Mouse (Mus musculus) CH12.LX (cell line): ENCODE results near the gene Rbm19. TPM values are rescaled to one million over a fixed set of nuclear protein-coding genes. Genes with fewer than 3 reads are reported as not detected.

Experiments
- DNase-seq: peaks from one replicate; pipeline ENCODE4 v3.0.0-alpha.2; 2013; ENCODE audit errors: extremely low read depth
- H3K27ac ChIP-seq: 2 replicates; pipeline ENCODE4 v1.5.1; 2012; ENCODE audit warnings: low read depth, mild to moderate bottlenecking, control low read depth, moderate library complexity; ENCODE audit not compliant: insufficient read depth
- H3K27me3 ChIP-seq: replicated peaks from 2 replicates; pipeline ENCODE3; 2012; ENCODE audit warnings: inconsistent platforms
- H3K36me3 ChIP-seq, 2 experiments: replicated peaks in 1 of 2; 2 replicates each; pipeline versions ENCODE3 to v1.6.1; 2012; ENCODE audit warnings: inconsistent platforms in 1 of 2, low read length in 1 of 2, mild to moderate bottlenecking in 1 of 2, mixed read lengths in 1 of 2, moderate library complexity in 1 of 2; ENCODE audit not compliant: control insufficient read depth in 1 of 2, insufficient read depth in 1 of 2
- H3K4me1 ChIP-seq, 2 experiments: 2 replicates each; pipeline ENCODE4 v1.6.1; 2012; ENCODE audit warnings: inconsistent platforms in 1 of 2, moderate library complexity in 1 of 2; ENCODE audit not compliant: insufficient read depth in 2 of 2, control insufficient read depth in 1 of 2
- H3K4me2 ChIP-seq: 2 replicates; pipeline ENCODE4 v1.6.1; 2012; ENCODE audit warnings: low read depth, mild to moderate bottlenecking, control low read depth; ENCODE audit not compliant: poor library complexity, insufficient read depth, severe bottlenecking
- H3K4me3 ChIP-seq, 3 experiments: fragments of 150-350 bp in 1 of 3; sonication (generic) in 1 of 3; replicated peaks in 1 of 3; 2 replicates each; pipeline versions ENCODE3 to v1.5.1; 2011 to 2012; ENCODE audit warnings: low read depth in 2 of 3, low read length in 2 of 3, mild to moderate bottlenecking in 2 of 3, moderate library complexity in 2 of 3, control low read depth in 1 of 3, improper control_type of control experiment in 1 of 3, inconsistent platforms in 1 of 3, mixed read lengths in 1 of 3; ENCODE audit not compliant: poor library complexity in 1 of 3
- H3K79me2 ChIP-seq: replicated peaks from 2 replicates; pipeline ENCODE4 v1.6.1; 2012; ENCODE audit warnings: mild to moderate bottlenecking, moderate library complexity; ENCODE audit not compliant: control insufficient read depth, poor library complexity, insufficient read depth, severe bottlenecking; ENCODE audit errors: extremely low read depth
- H3K9ac ChIP-seq: 2 replicates; pipeline ENCODE4 v1.6.1; 2012; ENCODE audit warnings: low read depth, mild to moderate bottlenecking, control low read depth, moderate library complexity; ENCODE audit not compliant: insufficient read depth
- H3K9me3 ChIP-seq: replicated peaks from 2 replicates; pipeline ENCODE3; 2012; ENCODE audit warnings: low read length, inconsistent platforms, mixed read lengths
- BHLHE40 ChIP-seq: IDR thresholded peaks from 2 replicates; pipeline ENCODE4 v1.6.1; 2011; ENCODE audit warnings: mild to moderate bottlenecking, low read depth, low read length, improper control_type of control experiment
- CHD1 ChIP-seq: IDR thresholded peaks from 2 replicates; pipeline ENCODE4 v1.6.1; 2012; ENCODE audit warnings: low read depth, low read length, improper control_type of control experiment, inconsistent platforms
- CTCF ChIP-seq, 2 experiments: IDR thresholded peaks in 1 of 2; conservative IDR thresholded peaks in 1 of 2; 2 replicates each; pipeline ENCODE4 v1.5.1; 2011 to 2012; ENCODE audit warnings: low read depth in 2 of 2, low read length in 2 of 2, improper control_type of control experiment in 1 of 2, inconsistent platforms in 1 of 2, mild to moderate bottlenecking in 1 of 2, moderate library complexity in 1 of 2
- E2F4 ChIP-seq: IDR thresholded peaks from 2 replicates; pipeline ENCODE4 v1.6.1; 2011; ENCODE audit warnings: low read depth, low read length, improper control_type of control experiment; ENCODE audit not compliant: insufficient replicate concordance
- ELF1 ChIP-seq: IDR thresholded peaks from 2 replicates; pipeline ENCODE4 v1.6.1; 2014; ENCODE audit warnings: low read depth, mild to moderate bottlenecking, inconsistent platforms, low read length, improper control_type of control experiment
- ETS1 ChIP-seq: conservative IDR thresholded peaks from 2 replicates; pipeline ENCODE4 v1.6.1; 2012; ENCODE audit warnings: low read depth, mild to moderate bottlenecking, inconsistent platforms, low read length, improper control_type of control experiment, moderate library complexity
- GABPA ChIP-seq: IDR thresholded peaks from 2 replicates; pipeline ENCODE4 v1.6.1; 2012; ENCODE audit warnings: low read depth, low read length, improper control_type of control experiment, inconsistent platforms; ENCODE audit not compliant: insufficient replicate concordance
- HCFC1 ChIP-seq: IDR thresholded peaks from 2 replicates; pipeline ENCODE4 v1.6.1; 2012; ENCODE audit warnings: low read depth, mild to moderate bottlenecking, inconsistent platforms, low read length, improper control_type of control experiment
- IRF4 ChIP-seq: IDR thresholded peaks from 2 replicates; pipeline ENCODE4 v1.6.1; 2014; ENCODE audit warnings: low read depth, mild to moderate bottlenecking, inconsistent platforms, low read length, improper control_type of control experiment
- JUN ChIP-seq: IDR thresholded peaks from 2 replicates; pipeline ENCODE4 v1.6.1; 2011; ENCODE audit warnings: low read depth, mild to moderate bottlenecking, low read length, improper control_type of control experiment, moderate library complexity; ENCODE audit not compliant: insufficient read depth
- MAFK ChIP-seq: IDR thresholded peaks from 2 replicates; pipeline ENCODE4 v1.6.1; 2011; ENCODE audit warnings: low read length, improper control_type of control experiment; ENCODE audit not compliant: insufficient replicate concordance
- MAX ChIP-seq: IDR thresholded peaks from 2 replicates; pipeline ENCODE4 v1.6.1; 2011; ENCODE audit warnings: low read length, improper control_type of control experiment
- MAZ ChIP-seq: IDR thresholded peaks from 2 replicates; pipeline ENCODE4 v1.6.1; 2012; ENCODE audit warnings: low read depth, mild to moderate bottlenecking, inconsistent platforms, low read length, improper control_type of control experiment, moderate library complexity
- MEF2A ChIP-seq: IDR thresholded peaks from 2 replicates; pipeline ENCODE4 v1.6.1; 2014; ENCODE audit warnings: low read depth, mild to moderate bottlenecking, inconsistent platforms, low read length, improper control_type of control experiment, borderline replicate concordance
- MXI1 ChIP-seq: IDR thresholded peaks from 2 replicates; pipeline ENCODE4 v1.6.1; 2011; ENCODE audit warnings: mild to moderate bottlenecking, low read depth, low read length, improper control_type of control experiment
- NELFE ChIP-seq: IDR thresholded peaks from 2 replicates; pipeline ENCODE4 v1.6.1; 2011; ENCODE audit warnings: low read depth, low read length, improper control_type of control experiment
- RAD21 ChIP-seq: IDR thresholded peaks from 2 replicates; pipeline ENCODE4 v1.6.1; 2011; ENCODE audit warnings: low read depth, mild to moderate bottlenecking, low read length, improper control_type of control experiment, moderate library complexity
- RCOR1 ChIP-seq: conservative IDR thresholded peaks from 2 replicates; pipeline ENCODE4 v1.6.1; 2012; ENCODE audit warnings: low read depth, mild to moderate bottlenecking, inconsistent platforms, low read length, improper control_type of control experiment
- SIN3A ChIP-seq: IDR thresholded peaks from 2 replicates; pipeline ENCODE4 v1.6.1; 2012; ENCODE audit warnings: low read length, improper control_type of control experiment, inconsistent platforms
- UBTF ChIP-seq: IDR thresholded peaks from 2 replicates; pipeline ENCODE4 v1.6.1; 2012; ENCODE audit warnings: low read depth, mild to moderate bottlenecking, inconsistent platforms, low read length, improper control_type of control experiment, moderate library complexity
- USF1 ChIP-seq: IDR thresholded peaks from 2 replicates; pipeline ENCODE4 v1.6.1; 2014; ENCODE audit warnings: low read depth, mild to moderate bottlenecking, inconsistent platforms, low read length, improper control_type of control experiment
- ZNF384 ChIP-seq: IDR thresholded peaks from 2 replicates; pipeline ENCODE4 v1.6.1; 2012; ENCODE audit warnings: low read depth, low read length, improper control_type of control experiment, inconsistent platforms
- dilution Hi-C: fragments of 300-500 bp; cut with MboI; formaldehyde crosslinking; loops from 2 replicates; pipeline ENCODE4 v1.14.3; 2020; ENCODE audit warnings: low sequenced_read_pairs; ENCODE audit not compliant: extremely low pct_unique_long_range_greater_than_20kb, extremely low pct_ligation_motif_present
- in situ Hi-C: fragments of 300-500 bp; cut with MboI; formaldehyde crosslinking; loops from 3 replicates; pipeline ENCODE4 v1.14.3; 2019; ENCODE audit warnings: low sequenced_read_pairs, low pct_ligation_motif_present, low pct_unique_long_range_greater_than_20kb, mixed read lengths
- polyA plus RNA-seq: library from polyadenylated mRNA; unstranded; fragments of >175 nt; gene quantifications from 2 replicates; pipeline ENCODE4 v1.2.1, GENCODE M21; 2012; ENCODE audit warnings: low read depth; ENCODE audit not compliant: insufficient read length
- total RNA-seq, 2 experiments: library from RNA; depleted of rRNA; stranded (reverse); fragments of 300-350 nt in 1 of 2; fragments of >200 nt in 1 of 2; gene quantifications; 2 replicates each; pipeline ENCODE4 v1.2.3; 2012 to 2014

Rbm19 gene
- total and polyA plus RNA-seq, 3 experiments = 36.2 to 81.4 (median 56.5) TPM

GRCm38 (mm10) chr5:120158476-120158875 is 42.2 kb downstream of the Rbm19 start:
- Histone ChIP-seq H3K4me1 (peaks cover 0 to 32% of the 10 kb centered on the region in 2 experiments; a peak in 2 of 4 replicates), H3K27me3 (no peaks in the 10 kb centered on the region), H3K9ac (no peak overlapping the region), H3K36me3 (peaks cover 15 to 95% of the 10 kb centered on the region in 2 experiments), H3K4me3 (no peak overlapping the region), H3K4me2 (no peak overlapping the region), H3K79me2 (no peaks in the 10 kb centered on the region), H3K27ac (no peak overlapping the region), H3K9me3 (no peaks in the 10 kb centered on the region)
- dilution Hi-C loops = no loop called here
- TF ChIP-seq MAFK = no peak
- no peak for TF ChIP-seq MAZ
- no peak for TF ChIP-seq USF1
- in situ Hi-C loops = no loop called here
- no peak for DNase-seq

GRCm38 (mm10) chr5:120160923-120161658 is 44.8 kb downstream of the Rbm19 start:
- Histone ChIP-seq H3K4me2 (no peak overlapping the region), H3K79me2 (no peaks in the 10 kb centered on the region), H3K4me3 (no peak overlapping the region), H3K36me3 (peaks cover 9 to 86% of the 10 kb centered on the region in 2 experiments), H3K27ac (no peak overlapping the region), H3K9me3 (no peaks in the 10 kb centered on the region), H3K4me1 (peaks cover 11 to 57% of the 10 kb centered on the region in 2 experiments), H3K27me3 (no peaks in the 10 kb centered on the region), H3K9ac (no peak overlapping the region)
- dilution Hi-C loops (no loop called here), in situ Hi-C loops (no loop called here)
- DNase-seq = no peak
- TF ChIP-seq UBTF (no peak), CTCF (conservative IDR thresholded peaks at IDR 0.05 in 1 of 2, IDR thresholded peaks at IDR 0.05 in 1 of 2; ENCODE audit: low read depth in 2 of 2, low read length in 2 of 2) (no peak), MXI1 (no peak), JUN (no peak), USF1 (no peak), MAX (no peak), IRF4 (no peak), ETS1 (no peak), NELFE (no peak), E2F4 (no peak), RAD21 (no peak), MEF2A (no peak), SIN3A (no peak), HCFC1 (no peak), GABPA (no peak), ZNF384 (no peak), RCOR1 (no peak), ELF1 (no peak), CHD1 (no peak), BHLHE40 (no peak)
